Mouse (Mus musculus) forebrain, embryonic 14.5 days (tissue): ENCODE measurements around the gene Parp11. TPM values are rescaled to one million over a fixed set of nuclear protein-coding genes. Genes with fewer than 3 reads are reported as not detected.
A peak's percentile ranks its signal among the peaks of the same experiment; 100 is the strongest.

Source experiments
- ATAC-seq: fragments of 200-750 bp; cut with Nextera tagmentation; 2 replicates; pipeline ENCODE4 v1.8.0; 2017; ENCODE audit warnings: mild to moderate bottlenecking, moderate library complexity
- DNase-seq: peaks from one replicate; pipeline ENCODE4 v3.0.0-alpha.2; 2015; ENCODE audit warnings: low spot score
- H3K27ac ChIP-seq: fragments of 300-500 bp; sonication (generic); 2 replicates; pipeline ENCODE4 v1.5.1; 2014; ENCODE audit warnings: low read depth, mild to moderate bottlenecking, control low read depth, low read length, moderate library complexity
- H3K27me3 ChIP-seq: fragments of 300-500 bp; sonication (generic); replicated peaks from 2 replicates; pipeline ENCODE4 v1.6.1; 2014; ENCODE audit warnings: low read length, control low read depth, mixed read lengths; ENCODE audit not compliant: control insufficient read depth, insufficient read depth
- H3K36me3 ChIP-seq: fragments of 300-500 bp; sonication (generic); 2 replicates; pipeline ENCODE4 v1.6.1; 2014; ENCODE audit warnings: low read length, control low read depth; ENCODE audit not compliant: control insufficient read depth, insufficient read depth
- H3K4me1 ChIP-seq: fragments of 300-500 bp; sonication (generic); 2 replicates; pipeline ENCODE4 v1.6.1; 2014; ENCODE audit warnings: antibody characterized with exemption, low read length, control low read depth; ENCODE audit not compliant: control insufficient read depth, insufficient read depth
- H3K4me2 ChIP-seq: fragments of 300-500 bp; sonication (generic); 2 replicates; pipeline ENCODE4 v1.6.1; 2014; ENCODE audit warnings: mild to moderate bottlenecking, control low read depth, low read length
- H3K4me3 ChIP-seq: fragments of 300-500 bp; sonication (generic); 2 replicates; pipeline ENCODE4 v1.5.1; 2014; ENCODE audit warnings: low read depth, low read length, control low read depth
- H3K9ac ChIP-seq: fragments of 300-500 bp; sonication (generic); 2 replicates; pipeline ENCODE4 v1.6.1; 2014; ENCODE audit warnings: mild to moderate bottlenecking, low read length, control low read depth, moderate library complexity
- H3K9me3 ChIP-seq: fragments of 300-500 bp; sonication (generic); replicated peaks from 2 replicates; pipeline ENCODE4 v1.6.1; 2016; ENCODE audit warnings: low read length, control low read depth, mixed read lengths; ENCODE audit not compliant: control insufficient read depth
- WGBS: fragments of 180-500 bp; shearing (Covaris S2); extraction: QIAGEN DNeasy Blood & Tissue Kit; methylation state at CpG from one replicate; pipeline ENCODE4 v1.1.7; 2014; 5-methylcytosine and 5-hydroxymethylcytosine counted together
- polyA plus RNA-seq: library from polyadenylated mRNA; unstranded; fragments of >200 nt; fragmentation: Nextera tagmentation; extraction: Ambion mirVana; gene quantifications from 2 replicates; pipeline ENCODE4 v1.2.1, GENCODE M21; 2014

Parp11 gene
- polyA plus RNA-seq, 1 experiment from 2014 or later = 83.3 TPM

DNA sequence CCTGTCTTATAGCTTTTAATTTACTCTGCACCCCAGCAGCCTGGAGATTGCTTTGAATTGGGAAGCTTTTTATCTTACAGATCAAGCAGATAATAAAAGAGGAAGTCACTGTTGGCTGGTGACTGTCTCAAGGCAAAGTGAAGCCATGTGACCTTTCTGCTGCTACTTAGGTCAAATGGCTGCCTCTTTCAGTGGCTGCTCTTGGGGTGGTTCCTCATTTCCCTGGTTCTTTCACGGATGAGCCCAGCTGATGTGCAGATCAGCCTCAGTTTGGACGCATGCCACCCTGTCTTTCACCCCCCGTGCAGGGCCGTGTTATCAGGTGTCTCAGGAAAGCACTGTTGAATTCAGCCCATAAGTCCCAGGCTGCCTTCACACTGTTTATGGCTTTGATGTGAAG, 25.4 kb downstream of the Parp11 start:
- Histone ChIP-seq H3K27ac (no peak overlapping the region), H3K27me3 (no peaks in the 10 kb centered on the region), H3K9me3 (no peaks in the 10 kb centered on the region), H3K4me2 (no peak overlapping the region), H3K9ac (no peak overlapping the region), H3K36me3 (peaks cover 50% of the 10 kb centered on the region), H3K4me3 (no peak overlapping the region), H3K4me1 (peaks cover under 1% of the 10 kb centered on the region)
- no peak for ATAC-seq
- WGBS = 83% methylated on average over 4 of the region's 4 CpGs
- DNase-seq = no peak

DNA sequence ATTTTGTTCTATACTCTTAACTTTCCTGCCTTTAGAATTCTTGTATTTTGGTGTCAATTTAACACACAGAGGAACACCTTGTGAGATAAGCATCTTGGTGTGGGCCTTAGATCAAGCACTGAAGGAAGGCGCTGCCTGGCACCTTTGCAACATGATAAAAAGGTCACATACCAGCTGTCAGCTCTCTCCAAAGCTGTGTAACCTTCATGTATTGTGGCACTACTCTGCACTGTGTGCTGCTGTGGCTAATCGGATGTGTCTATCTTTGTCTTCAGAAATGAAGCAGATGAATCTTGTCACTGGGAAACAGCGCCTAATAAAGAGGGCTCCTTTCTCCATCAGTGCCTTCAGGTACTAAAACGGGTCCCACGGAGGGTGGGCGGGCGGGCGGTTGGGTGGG, 27.3 kb downstream of the Parp11 start:
- Histone ChIP-seq H3K9me3 (no peaks in the 10 kb centered on the region), H3K36me3 (peaks cover 60% of the 10 kb centered on the region), H3K9ac (no peak overlapping the region), H3K4me2 (no peak overlapping the region), H3K27ac (no peak overlapping the region; the same call in 1 of the 2 replicates), H3K27me3 (no peaks in the 10 kb centered on the region), H3K4me3 (no peak overlapping the region), H3K4me1 (no peaks in the 10 kb centered on the region)
- DNase-seq (no peak), ATAC-seq (no peak)
- 83% methylated on average over 8 of the region's 8 CpGs for WGBS

DNA sequence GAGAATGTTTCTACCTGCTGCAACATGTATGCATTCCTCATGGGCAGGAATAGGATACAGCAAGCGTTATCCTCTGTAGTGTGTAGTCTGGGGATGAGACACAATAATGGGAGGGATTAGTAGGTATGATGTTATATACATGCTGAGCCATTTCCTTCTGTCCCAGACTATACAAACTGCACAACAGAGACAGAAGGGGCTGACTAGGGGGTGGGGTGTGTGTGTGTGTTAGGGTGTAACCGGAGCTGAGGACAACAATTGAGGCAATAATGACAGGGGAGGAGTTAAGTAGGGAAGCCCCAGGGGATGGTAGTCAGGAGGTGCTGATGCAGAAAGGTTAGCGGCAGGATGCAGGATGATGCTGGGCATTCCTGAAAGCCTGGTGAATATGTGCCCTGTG, 28.6 kb downstream of the Parp11 start:
- Histone ChIP-seq H3K4me3 (no peak overlapping the region), H3K4me1 (no peaks in the 10 kb centered on the region), H3K4me2 (no peak overlapping the region), H3K36me3 (peaks cover 58% of the 10 kb centered on the region), H3K27me3 (no peaks in the 10 kb centered on the region), H3K27ac (no peak overlapping the region), H3K9me3 (no peaks in the 10 kb centered on the region), H3K9ac (no peak overlapping the region)
- DNase-seq (no peak), ATAC-seq (no peak)
- 24% methylated on average over 3 of the region's 3 CpGs for WGBS

DNA sequence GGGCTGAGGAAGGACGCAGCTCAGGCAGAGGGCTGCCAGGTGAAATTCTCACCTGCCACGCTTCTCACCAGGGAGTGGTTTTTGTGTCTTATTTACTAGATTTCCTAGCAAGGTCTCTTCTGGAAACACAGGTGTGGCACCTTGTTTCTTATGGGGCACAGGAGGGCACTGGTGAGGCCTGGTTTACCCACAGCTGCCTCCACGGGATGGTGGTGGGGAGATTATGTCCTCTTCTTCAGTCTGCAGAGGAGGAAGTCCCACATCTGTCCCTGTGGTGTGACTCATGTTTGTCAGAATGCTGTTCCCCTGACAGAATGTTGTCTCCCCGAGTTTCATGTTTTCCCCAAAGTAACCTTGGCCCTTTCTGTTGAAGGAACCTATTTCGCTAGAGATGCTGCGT, 44.4 kb downstream of the Parp11 start:
- H3K9me3 ChIP-seq = no peaks in the 10 kb centered on the region
- H3K36me3 ChIP-seq = peaks cover 27% of the 10 kb centered on the region
- 85% methylated on average over 6 of the region's 6 CpGs for WGBS
- peaks cover 5% of the 10 kb centered on the region; the same call in 1 of the 2 replicates for H3K4me1 ChIP-seq
- no peak overlapping the region for H3K4me3 ChIP-seq
- no peak for ATAC-seq
- DNase-seq = no peak
- H3K4me2 ChIP-seq = no peak overlapping the region
- no peaks in the 10 kb centered on the region for H3K27me3 ChIP-seq
- H3K9ac ChIP-seq = no peak overlapping the region
- H3K27ac ChIP-seq = no peak overlapping the region

DNA sequence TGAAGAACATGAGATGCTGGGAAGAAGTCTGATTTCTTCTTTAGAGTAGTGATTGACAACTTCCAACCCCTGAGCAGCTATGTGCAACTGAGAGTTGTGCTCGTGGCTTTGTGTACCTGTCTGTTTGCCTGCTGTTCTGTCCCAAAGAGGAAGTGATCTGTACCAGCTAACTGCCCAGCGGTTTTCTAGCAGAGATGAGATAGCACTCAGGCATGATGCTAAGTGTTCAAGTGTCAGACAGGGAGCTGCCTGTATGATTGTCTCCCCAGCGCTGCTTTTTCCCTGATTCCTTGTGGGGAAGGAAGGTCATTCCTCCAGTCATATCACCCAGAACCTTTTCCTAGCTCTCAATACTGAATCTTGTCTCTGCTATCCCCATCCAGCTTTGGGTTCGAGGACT, 45.9 kb downstream of the Parp11 start:
- H3K27me3 ChIP-seq = no peaks in the 10 kb centered on the region
- H3K36me3 ChIP-seq = peaks cover 27% of the 10 kb centered on the region
- ATAC-seq = no peak
- no peaks in the 10 kb centered on the region for H3K9me3 ChIP-seq
- H3K27ac ChIP-seq = no peak overlapping the region
- H3K4me3 ChIP-seq = no peak overlapping the region
- DNase-seq = no peak
- no peak overlapping the region for H3K4me2 ChIP-seq
- H3K4me1 ChIP-seq = peaks cover 6% of the 10 kb centered on the region; the same call in 1 of the 2 replicates
- WGBS = 82% methylated on average over 4 of the region's 4 CpGs
- H3K9ac ChIP-seq = no peak overlapping the region

DNA sequence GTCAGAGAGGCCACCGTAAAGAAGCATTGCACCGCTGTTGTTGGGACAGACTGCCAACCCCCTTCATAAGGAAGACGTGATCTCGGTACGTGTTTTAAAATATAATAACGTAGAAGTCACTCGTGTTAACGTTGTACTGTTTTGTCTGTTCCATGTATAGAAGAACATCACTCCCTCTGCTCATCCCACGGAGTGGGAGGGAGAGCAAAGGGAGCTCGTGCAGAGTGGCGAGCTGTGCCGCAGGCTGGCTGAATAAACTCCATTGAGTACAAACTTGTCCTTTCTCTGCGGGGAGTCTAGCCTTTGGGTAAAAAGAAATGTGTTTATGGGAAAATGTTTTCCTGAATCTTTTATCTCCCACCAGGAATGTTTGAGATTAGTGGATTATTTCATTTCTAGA, 47.1 kb downstream of the Parp11 start:
- H3K4me1 ChIP-seq = peaks cover 6% of the 10 kb centered on the region; the same call in 1 of the 2 replicates
- DNase-seq (no peak), ATAC-seq (no peak)
- no peaks in the 10 kb centered on the region for H3K9me3 ChIP-seq
- WGBS = 48% methylated on average over 13 of the region's 13 CpGs
- peaks cover 27% of the 10 kb centered on the region for H3K36me3 ChIP-seq
- no peak overlapping the region for H3K4me2 ChIP-seq
- no peak overlapping the region for H3K4me3 ChIP-seq
- H3K9ac ChIP-seq = no peak overlapping the region
- H3K27ac ChIP-seq = no peak overlapping the region
- no peaks in the 10 kb centered on the region for H3K27me3 ChIP-seq

DNA sequence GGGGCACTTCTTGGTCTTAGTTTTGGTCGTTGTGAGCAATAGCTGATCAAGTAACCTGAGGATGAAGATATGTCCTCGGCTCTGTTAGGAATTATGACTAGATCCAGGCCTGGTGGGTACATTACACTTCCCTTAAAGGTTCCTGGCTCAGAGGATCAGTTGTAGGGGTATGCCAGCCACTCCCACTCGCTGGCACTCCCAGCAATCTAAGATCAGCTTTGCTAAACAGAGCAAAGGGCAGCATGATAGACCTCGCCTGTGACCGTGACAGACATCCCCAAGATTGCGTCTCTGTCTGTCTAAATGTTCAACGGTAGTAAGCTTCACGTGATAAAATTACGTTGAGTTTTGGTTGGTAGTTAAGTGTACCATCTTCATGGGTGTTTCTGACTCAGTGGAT, 47.7 kb downstream of the Parp11 start:
- Histone ChIP-seq H3K4me3 (no peak overlapping the region), H3K9ac (no peak overlapping the region), H3K4me2 (no peak overlapping the region), H3K27ac (no peak overlapping the region), H3K4me1 (peaks cover 6% of the 10 kb centered on the region; the same call in 1 of the 2 replicates), H3K36me3 (peaks cover 27% of the 10 kb centered on the region), H3K9me3 (no peaks in the 10 kb centered on the region), H3K27me3 (no peaks in the 10 kb centered on the region)
- no peak for DNase-seq
- 96% methylated on average over 9 of the region's 9 CpGs for WGBS
- no peak for ATAC-seq

DNA sequence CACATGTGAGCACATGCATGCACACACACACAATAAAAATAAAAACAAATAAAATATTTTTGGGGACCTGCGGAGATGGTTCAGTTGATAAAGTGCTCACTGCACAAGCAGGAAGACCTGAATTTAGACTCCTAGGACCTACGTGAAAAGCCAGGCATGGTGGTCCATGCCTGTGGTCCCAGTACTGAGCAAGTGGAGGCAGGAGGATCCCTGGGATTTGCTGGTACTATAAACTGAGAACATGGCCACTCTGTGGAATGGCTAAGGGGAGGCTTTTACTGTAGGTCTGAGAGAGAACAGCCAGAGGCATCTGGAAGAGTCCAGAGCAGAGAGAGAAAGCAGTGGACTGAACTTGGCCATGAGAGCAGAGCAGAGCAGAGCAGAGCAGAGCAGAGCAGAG, 48.6 kb downstream of the Parp11 start:
- ATAC-seq (no peak; the same call in 1 of the 2 replicates), DNase-seq (no peak)
- Histone ChIP-seq H3K27ac (no peak overlapping the region), H3K4me2 (no peak overlapping the region), H3K4me3 (no peak overlapping the region), H3K9me3 (no peaks in the 10 kb centered on the region), H3K27me3 (no peaks in the 10 kb centered on the region), H3K4me1 (peaks cover 6% of the 10 kb centered on the region; the same call in 1 of the 2 replicates), H3K9ac (no peak overlapping the region), H3K36me3 (peaks cover 21% of the 10 kb centered on the region)
- 88% methylated on average over 2 of the region's 2 CpGs for WGBS

DNA sequence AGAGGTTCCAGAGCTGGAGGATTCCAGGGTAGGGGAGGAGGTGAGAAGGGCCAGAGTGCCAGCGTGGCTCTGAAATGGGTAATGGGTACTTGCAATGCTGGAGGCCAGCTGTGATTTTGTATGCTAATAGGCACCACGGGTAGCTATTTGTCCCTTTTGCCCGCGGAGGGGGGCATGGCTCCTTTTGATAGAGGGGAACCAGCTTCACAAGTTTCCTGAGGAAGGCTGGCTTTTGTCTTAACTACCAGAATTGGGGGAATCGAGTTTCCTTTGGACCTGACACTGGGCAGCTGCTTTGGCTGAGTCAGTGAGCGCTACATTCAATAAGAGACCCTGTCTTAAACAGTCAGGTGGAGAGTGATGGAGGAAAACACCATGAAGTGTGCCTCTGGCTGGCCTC, 49.2 kb downstream of the Parp11 start:
- Histone ChIP-seq H3K4me2 (no peak overlapping the region), H3K27me3 (no peaks in the 10 kb centered on the region), H3K4me1 (peaks cover 6% of the 10 kb centered on the region; the same call in 1 of the 2 replicates), H3K36me3 (peaks cover 15% of the 10 kb centered on the region), H3K27ac (no peak overlapping the region), H3K4me3 (no peak overlapping the region), H3K9me3 (no peaks in the 10 kb centered on the region), H3K9ac (no peak overlapping the region; the same call in 1 of the 2 replicates)
- peak; percentile 26 for DNase-seq
- WGBS = 4% methylated on average over 6 of the region's 6 CpGs
- 0 out of 2 replicates have a peak, but pooled peaks have one; percentile 18 for ATAC-seq
